Mouse (Mus musculus): ENCODE measurements at regions not wholly inside any gene's neighbourhood (a gene's known extent, or its start where the extent isn't known, plus 50 kb on each side); places are given as distances from the start of the nearest gene placed in this dataset.

GRCm38 (mm10) chr11:90981626-90982025 lies 293.5 kb upstream of the Tom1l1 start:
- H3K27ac ChIP-seq (ENCODE audit: low read depth, low read length) = no peak overlapping the region
- H3K36me3 ChIP-seq (ENCODE audit: control insufficient read depth, insufficient read depth) = no peaks in the 10 kb centered on the region
- H3K27me3 ChIP-seq (replicated peaks; ENCODE audit: control insufficient read depth, insufficient read depth, low read length) = no peaks in the 10 kb centered on the region
- 49% methylated on average over 1 of the region's 1 CpGs for WGBS
- no peak overlapping the region for H3K4me2 ChIP-seq (replicated peaks; ENCODE audit: low read depth)
- TF ChIP-seq CTCF (IDR thresholded peaks at IDR 0.05; ENCODE audit: low read depth) = no peak
- no peaks in the 10 kb centered on the region for H3K4me1 ChIP-seq (replicated peaks; ENCODE audit: control insufficient read depth, insufficient read depth, low read length)
- no peak overlapping the region for H3K9ac ChIP-seq (ENCODE audit: low read depth, low read length)
- H3K9me3 ChIP-seq (ENCODE audit: control insufficient read depth) = no peaks in the 10 kb centered on the region
- no peak for ATAC-seq
- H3K4me3 ChIP-seq (ENCODE audit: low read depth, low read length) = no peak overlapping the region

GRCm38 (mm10) chr11:90978234-90978633 lies 290.1 kb upstream of the Tom1l1 start:
- no peak overlapping the region for H3K4me3 ChIP-seq (ENCODE audit: low read depth, low read length)
- no peak for ATAC-seq
- H3K27ac ChIP-seq (ENCODE audit: low read depth, low read length) = no peak overlapping the region
- H3K9me3 ChIP-seq (ENCODE audit: control insufficient read depth) = no peaks in the 10 kb centered on the region
- H3K4me1 ChIP-seq (replicated peaks; ENCODE audit: control insufficient read depth, insufficient read depth, low read length) = no peaks in the 10 kb centered on the region
- TF ChIP-seq CTCF (IDR thresholded peaks at IDR 0.05; ENCODE audit: low read depth) = no peak
- WGBS = 63% methylated on average over 3 of the region's 3 CpGs
- no peaks in the 10 kb centered on the region for H3K36me3 ChIP-seq (ENCODE audit: control insufficient read depth, insufficient read depth)
- no peak overlapping the region for H3K4me2 ChIP-seq (replicated peaks; ENCODE audit: low read depth)
- no peak overlapping the region for H3K9ac ChIP-seq (ENCODE audit: low read depth, low read length)
- H3K27me3 ChIP-seq (replicated peaks; ENCODE audit: control insufficient read depth, insufficient read depth, low read length) = no peaks in the 10 kb centered on the region

GRCm38 (mm10) chr11:90941076-90941475 lies 252.9 kb upstream of the Tom1l1 start:
- 85% methylated on average over 5 of the region's 5 CpGs for WGBS
- H3K27ac ChIP-seq (ENCODE audit: low read depth, low read length) = no peak overlapping the region
- H3K4me2 ChIP-seq (replicated peaks; ENCODE audit: low read depth) = no peak overlapping the region
- no peak overlapping the region for H3K4me3 ChIP-seq (ENCODE audit: low read depth, low read length)
- no peaks in the 10 kb centered on the region for H3K4me1 ChIP-seq (replicated peaks; ENCODE audit: control insufficient read depth, insufficient read depth, low read length)
- H3K36me3 ChIP-seq (ENCODE audit: control insufficient read depth, insufficient read depth) = no peaks in the 10 kb centered on the region
- H3K27me3 ChIP-seq (replicated peaks; ENCODE audit: control insufficient read depth, insufficient read depth, low read length) = no peaks in the 10 kb centered on the region
- H3K9ac ChIP-seq (ENCODE audit: low read depth, low read length) = no peak overlapping the region
- no peak for TF ChIP-seq CTCF (IDR thresholded peaks at IDR 0.05; ENCODE audit: low read depth)
- no peaks in the 10 kb centered on the region for H3K9me3 ChIP-seq (ENCODE audit: control insufficient read depth)
- no peak for ATAC-seq

- no peaks in the 10 kb centered on the region for H3K9me3 ChIP-seq (ENCODE audit: control insufficient read depth)
- H3K27me3 ChIP-seq (replicated peaks; ENCODE audit: control insufficient read depth, insufficient read depth, low read length) = no peaks in the 10 kb centered on the region
- H3K27ac ChIP-seq (ENCODE audit: low read depth, low read length) = no peak overlapping the region
- TF ChIP-seq CTCF (IDR thresholded peaks at IDR 0.05; ENCODE audit: low read depth) = peak; percentile 25
- no peak overlapping the region for H3K9ac ChIP-seq (ENCODE audit: low read depth, low read length)
- no peak overlapping the region for H3K4me2 ChIP-seq (replicated peaks; ENCODE audit: low read depth)
- no peak overlapping the region for H3K4me3 ChIP-seq (ENCODE audit: low read depth, low read length)
- ATAC-seq = no peak
- no peaks in the 10 kb centered on the region for H3K36me3 ChIP-seq (ENCODE audit: control insufficient read depth, insufficient read depth)
- no peaks in the 10 kb centered on the region for H3K4me1 ChIP-seq (replicated peaks; ENCODE audit: control insufficient read depth, insufficient read depth, low read length)
Measured at GRCm38 (mm10) chr11:90925738-90926137, 237.6 kb upstream of the Tom1l1 start.

GRCm38 (mm10) chr11:90917782-90918181 lies 229.6 kb upstream of the Tom1l1 start:
- Histone ChIP-seq H3K9me3 (ENCODE audit: control insufficient read depth) (no peaks in the 10 kb centered on the region), H3K9ac (ENCODE audit: low read depth, low read length) (no peak overlapping the region), H3K27ac (ENCODE audit: low read depth, low read length) (no peak overlapping the region), H3K36me3 (ENCODE audit: control insufficient read depth, insufficient read depth) (no peaks in the 10 kb centered on the region), H3K4me2 (replicated peaks; ENCODE audit: low read depth) (no peak overlapping the region), H3K4me3 (ENCODE audit: low read depth, low read length) (no peak overlapping the region), H3K27me3 (replicated peaks; ENCODE audit: control insufficient read depth, insufficient read depth, low read length) (no peaks in the 10 kb centered on the region), H3K4me1 (replicated peaks; ENCODE audit: control insufficient read depth, insufficient read depth, low read length) (no peaks in the 10 kb centered on the region)
- 67% methylated on average over 3 of the region's 3 CpGs for WGBS
- no peak for ATAC-seq
- TF ChIP-seq CTCF (IDR thresholded peaks at IDR 0.05; ENCODE audit: low read depth) = peak; percentile 41

GRCm38 (mm10) chr11:90894236-90894635 lies 206.1 kb upstream of the Tom1l1 start:
- H3K9me3 ChIP-seq (ENCODE audit: control insufficient read depth) = no peaks in the 10 kb centered on the region
- no peak for ATAC-seq
- H3K27ac ChIP-seq (ENCODE audit: low read depth, low read length) = no peak overlapping the region

GRCm38 (mm10) chr11:90873122-90873521 lies 185.0 kb upstream of the Tom1l1 start:
- Histone ChIP-seq H3K27ac (ENCODE audit: low read depth, low read length) (no peak overlapping the region), H3K4me1 (replicated peaks; ENCODE audit: control insufficient read depth, insufficient read depth, low read length) (no peaks in the 10 kb centered on the region), H3K36me3 (ENCODE audit: control insufficient read depth, insufficient read depth) (no peaks in the 10 kb centered on the region), H3K27me3 (replicated peaks; ENCODE audit: control insufficient read depth, insufficient read depth, low read length) (no peaks in the 10 kb centered on the region), H3K4me3 (ENCODE audit: low read depth, low read length) (no peak overlapping the region), H3K9ac (ENCODE audit: low read depth, low read length) (no peak overlapping the region), H3K4me2 (replicated peaks; ENCODE audit: low read depth) (no peak overlapping the region), H3K9me3 (ENCODE audit: control insufficient read depth) (no peaks in the 10 kb centered on the region)
- ATAC-seq = no peak
- TF ChIP-seq CTCF (IDR thresholded peaks at IDR 0.05; ENCODE audit: low read depth) = no peak

More at GRCm38 (mm10) chr11:90894236-90894635, 206.1 kb upstream of the Tom1l1 start:
- H3K4me3 ChIP-seq (ENCODE audit: low read depth, low read length) = no peak overlapping the region
- H3K4me2 ChIP-seq (replicated peaks; ENCODE audit: low read depth) = no peak overlapping the region
- WGBS = 61% methylated on average over 3 of the region's 3 CpGs
- H3K36me3 ChIP-seq (ENCODE audit: control insufficient read depth, insufficient read depth) = no peaks in the 10 kb centered on the region
- H3K4me1 ChIP-seq (replicated peaks; ENCODE audit: control insufficient read depth, insufficient read depth, low read length) = no peaks in the 10 kb centered on the region
- no peaks in the 10 kb centered on the region for H3K27me3 ChIP-seq (replicated peaks; ENCODE audit: control insufficient read depth, insufficient read depth, low read length)
- no peak for TF ChIP-seq CTCF (IDR thresholded peaks at IDR 0.05; ENCODE audit: low read depth)
- H3K9ac ChIP-seq (ENCODE audit: low read depth, low read length) = no peak overlapping the region
